Mouse (Mus musculus) kidney, adult 2 months (tissue): Measurements from ENCODE around the gene Kcnd2.

Experiments
- CTCF ChIP-seq: fragments of 200-500 bp; conservative IDR thresholded peaks from 2 replicates; pipeline ENCODE4 v1.5.1; 2011; ENCODE audit warnings: low read depth, mild to moderate bottlenecking, control low read depth, low read length, moderate library complexity, mixed read lengths; ENCODE audit not compliant: insufficient read depth, insufficient read length
- POLR2A ChIP-seq: fragments of 200-500 bp; IDR thresholded peaks from one replicate; pipeline ENCODE4 v1.6.1; 2011; ENCODE audit warnings: low read depth, low read length, control low read depth

DNA sequence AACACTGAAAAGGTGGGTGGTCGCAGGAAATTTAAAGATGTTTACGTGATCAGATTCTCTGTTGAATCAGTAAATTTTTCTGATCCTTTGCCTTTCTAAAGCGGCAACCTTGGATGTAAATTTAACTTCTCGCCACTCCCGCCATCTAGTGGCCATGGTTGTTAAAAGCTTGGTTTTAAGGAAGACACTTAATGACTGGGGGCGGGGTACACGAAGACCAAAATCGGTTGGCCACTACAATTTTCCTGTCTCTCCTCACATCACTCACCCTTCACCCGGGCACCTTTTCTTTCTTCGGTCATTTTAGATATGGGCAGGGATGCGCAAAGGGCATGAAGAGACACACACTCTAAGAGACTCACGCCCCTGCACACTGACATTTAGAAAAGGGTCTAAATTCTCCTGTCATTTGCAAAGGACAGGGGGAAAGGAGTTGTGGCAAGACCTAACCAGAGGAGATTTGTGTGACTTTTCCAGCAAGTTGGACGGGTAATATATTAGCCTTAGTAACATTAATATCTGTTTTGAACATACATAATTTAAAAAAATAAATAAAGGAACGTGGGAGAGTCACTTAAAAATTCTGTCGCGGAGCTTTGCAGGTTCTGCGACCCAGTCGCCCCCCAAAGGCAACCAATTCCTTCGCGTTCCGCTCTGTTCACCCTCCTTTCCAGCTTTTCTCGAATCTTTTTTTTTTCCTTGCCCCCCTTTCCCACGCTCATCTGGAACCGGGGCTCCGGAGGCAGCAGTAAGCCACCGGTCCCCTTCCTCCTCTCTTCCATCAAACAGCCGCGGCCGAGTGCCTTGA lies 1.2 kb upstream of the Kcnd2 start:
- TF ChIP-seq CTCF (peak; percentile 36), POLR2A (no peak)
